Mouse (Mus musculus): ENCODE results near the gene Sytl2. TPM values are rescaled to one million over a fixed set of nuclear protein-coding genes. Genes with fewer than 3 reads are reported as not detected.

Gene Sytl2
- polyA plus RNA-seq, 1 experiment, result 106 TPM

DNA sequence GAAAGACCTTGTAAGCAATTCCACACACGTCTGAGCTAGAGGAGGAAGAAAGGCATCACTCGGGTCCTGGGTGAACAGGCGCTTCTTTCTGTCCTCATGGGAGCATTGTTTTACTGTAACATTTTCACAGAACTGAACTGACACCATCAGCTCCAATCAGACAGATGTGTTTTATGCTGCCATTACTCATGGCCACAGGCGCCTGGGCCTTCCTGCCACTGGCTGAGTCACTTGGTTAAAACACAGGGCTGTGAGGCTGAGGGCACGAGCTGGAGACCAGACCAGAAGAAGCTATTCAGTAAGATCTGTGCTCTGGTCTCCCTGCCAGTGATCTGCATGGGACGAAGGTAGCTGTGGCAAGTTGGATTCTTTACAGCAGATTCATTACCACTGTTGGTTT, 6.0 kb downstream of the Sytl2 start:
- no peak for DNase-seq (ENCODE audit: low spot score)

DNA sequence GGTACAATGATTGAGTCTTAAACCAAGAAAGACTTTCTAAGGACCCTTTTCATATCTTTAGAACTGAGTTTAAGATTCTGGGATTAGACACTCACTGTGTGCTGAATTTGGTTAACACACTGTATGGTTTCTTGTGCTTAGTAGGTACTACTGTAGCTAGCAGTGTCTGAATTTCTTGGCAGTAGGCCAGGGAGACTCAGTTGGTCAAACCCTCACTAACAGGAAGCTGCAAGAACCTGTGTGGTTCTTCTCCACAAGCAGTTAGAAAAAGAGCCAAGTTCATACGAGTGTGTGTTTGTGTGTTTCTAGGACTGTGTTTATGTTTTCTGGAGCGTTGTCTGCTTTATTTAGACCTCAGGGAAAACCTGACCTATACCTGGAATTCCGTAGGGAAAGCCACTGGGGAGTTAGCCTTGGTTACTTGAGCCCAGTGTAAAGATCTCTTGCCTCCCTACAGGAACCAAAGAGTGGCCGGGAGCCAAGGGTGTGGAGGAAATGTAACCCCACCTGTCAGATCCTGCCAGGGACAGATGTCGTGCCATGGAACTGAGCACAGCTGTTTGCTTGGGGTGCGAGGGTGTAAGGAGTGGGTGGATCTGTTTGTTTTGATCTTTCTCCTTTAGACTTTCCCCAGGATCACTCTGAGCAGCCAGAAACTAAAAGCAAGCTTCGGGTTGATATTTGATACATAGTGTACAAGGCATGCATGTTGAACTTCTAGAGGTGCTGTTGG, 10.3 kb downstream of the Sytl2 start:
- no peak for DNase-seq (ENCODE audit: low spot score)

DNA sequence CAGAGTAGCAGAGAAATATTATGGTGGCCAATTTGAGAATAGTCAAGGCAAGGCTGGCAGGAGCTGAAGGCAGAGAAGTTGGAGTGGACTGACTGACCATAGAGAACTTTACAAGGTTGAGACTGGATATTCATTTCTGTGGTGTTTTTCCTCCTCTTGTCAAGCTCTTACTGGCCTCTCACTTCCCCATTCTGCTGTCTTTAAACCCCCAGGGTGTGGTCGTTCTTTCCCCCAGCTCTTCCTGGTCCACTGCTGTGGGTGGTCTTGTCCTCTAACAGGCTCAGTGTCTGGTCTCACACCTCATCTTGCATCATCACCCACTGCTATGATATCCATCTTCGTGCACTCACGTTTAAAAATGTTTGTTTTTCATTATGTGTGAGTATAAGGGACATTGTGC, 11.4 kb downstream of the Sytl2 start:
- DNase-seq (ENCODE audit: low spot score), result no peak

DNA sequence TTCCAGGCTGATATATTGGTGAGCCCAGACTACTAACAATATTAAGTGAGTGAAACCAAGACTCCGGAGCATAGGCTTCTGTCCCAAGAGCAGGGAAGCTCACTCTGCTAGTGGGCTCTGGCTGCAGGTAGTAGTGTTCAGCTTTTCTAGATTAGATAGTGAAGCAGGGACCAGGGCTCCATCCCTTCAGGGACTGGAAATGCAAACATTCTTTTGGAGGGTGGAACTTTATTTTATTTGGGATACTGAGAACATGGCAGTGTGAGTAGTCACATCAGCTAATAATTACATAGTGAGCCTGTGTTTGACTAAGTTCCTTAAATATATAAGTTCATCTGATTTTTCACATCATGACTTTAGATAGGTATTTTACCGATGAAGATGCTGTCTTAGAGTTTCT, 14.8 kb downstream of the Sytl2 start:
- DNase-seq (ENCODE audit: low spot score), result no peak

DNA sequence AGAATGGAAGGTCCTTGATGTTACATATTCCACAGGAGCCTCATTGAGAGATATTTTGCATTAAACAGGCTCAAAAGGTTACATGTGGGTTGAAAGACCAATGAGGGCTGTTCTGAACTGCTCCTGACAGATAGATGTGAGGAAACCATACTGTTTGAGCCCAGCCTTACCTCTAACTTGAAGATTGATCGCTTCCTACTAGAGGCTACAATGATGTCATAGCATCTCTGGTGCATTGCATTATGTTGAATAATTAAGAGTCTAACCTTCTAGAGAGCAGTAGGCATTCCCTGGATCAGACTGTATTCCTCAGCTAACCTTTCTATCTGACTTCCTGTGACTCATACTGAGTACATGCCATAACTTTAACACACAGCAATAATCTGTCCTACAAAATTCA, 17.4 kb downstream of the Sytl2 start:
- no peak for DNase-seq (ENCODE audit: low spot score)

DNA sequence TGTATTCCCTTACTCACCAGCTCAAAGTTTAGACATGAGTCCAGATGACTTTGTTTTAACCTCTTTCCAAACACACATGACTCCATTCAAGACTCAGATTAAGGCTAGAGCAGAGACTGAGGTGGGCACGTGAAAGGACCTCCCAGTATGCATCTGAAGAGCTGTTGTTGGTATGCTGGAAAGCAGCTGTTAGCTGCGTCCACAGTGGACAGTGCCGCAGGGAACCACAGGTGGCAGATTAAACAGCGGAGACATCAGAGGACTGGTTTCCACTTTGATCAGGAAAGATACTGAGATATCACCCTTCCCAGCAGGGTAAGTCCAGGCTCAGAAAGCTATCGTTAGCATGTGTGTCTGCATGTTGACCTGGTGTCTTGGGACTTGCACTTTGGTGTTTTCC, 18.1 kb downstream of the Sytl2 start:
- no peak for DNase-seq (ENCODE audit: low spot score)

DNA sequence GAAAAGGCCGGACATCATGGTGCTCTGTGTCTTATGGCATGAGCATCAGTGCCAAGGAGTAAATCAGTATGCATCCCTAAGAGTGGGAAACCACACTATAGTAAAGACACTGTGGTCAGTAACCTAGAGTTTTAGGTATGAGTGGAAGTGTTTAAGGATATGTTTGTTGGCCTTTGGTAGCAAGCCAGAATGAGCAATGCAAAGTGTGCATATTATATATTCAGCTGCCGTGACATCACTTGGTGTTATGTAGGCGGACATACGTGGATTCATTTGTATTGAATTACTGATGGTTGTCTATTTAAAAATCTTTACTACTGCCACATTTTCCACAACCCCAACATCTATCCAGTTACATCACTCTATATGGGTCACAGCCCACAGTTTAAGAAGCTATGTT, 23.1 kb downstream of the Sytl2 start:
- DNase-seq (ENCODE audit: low spot score), result no peak

DNA sequence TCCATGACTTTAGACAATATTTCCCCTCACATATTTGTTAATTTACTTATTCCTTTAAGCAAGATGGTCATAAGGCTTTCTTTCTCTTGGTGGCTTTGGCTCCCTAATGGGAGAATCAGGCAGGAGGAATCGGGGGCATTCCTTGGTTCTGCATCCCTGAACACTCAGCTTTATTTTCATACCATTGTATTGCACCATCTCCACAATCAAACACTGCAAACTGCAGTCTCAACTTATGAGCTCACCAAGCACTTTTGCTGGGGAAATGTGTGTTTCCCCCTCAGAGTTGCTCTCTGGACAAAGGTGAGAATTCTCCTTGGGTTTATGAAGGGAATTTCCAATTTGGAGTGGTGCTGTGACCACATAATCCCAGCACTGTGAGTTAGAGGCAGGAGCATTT, 28.1 kb downstream of the Sytl2 start:
- no peak for DNase-seq (ENCODE audit: low spot score)

DNA sequence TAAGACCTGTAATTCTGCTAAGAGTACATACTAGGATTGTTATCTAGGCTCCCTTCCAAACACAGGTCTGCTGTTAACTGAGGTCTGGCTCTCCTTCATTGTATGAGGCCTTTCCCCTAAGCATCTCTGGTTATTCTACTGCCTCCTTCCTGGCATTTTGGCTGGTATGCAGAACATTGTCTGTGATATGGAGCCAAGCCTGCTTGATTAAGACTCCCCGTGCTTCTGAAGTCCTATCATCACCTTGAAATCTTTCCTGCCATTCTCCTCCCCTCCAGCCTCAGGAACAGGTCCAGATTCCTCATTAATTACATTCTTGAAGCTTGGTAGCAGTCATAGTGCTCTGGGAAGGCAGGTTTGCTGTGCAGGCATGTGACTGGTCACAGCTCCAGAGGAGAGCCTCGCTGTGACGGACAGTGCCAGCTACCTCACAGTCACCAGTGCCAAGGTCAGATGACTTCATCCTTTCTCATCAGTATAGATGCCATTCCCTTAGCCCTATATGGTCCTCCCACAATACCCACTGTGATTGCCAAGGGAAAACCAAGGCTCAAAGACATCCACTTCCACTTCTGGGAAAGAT, 30.5 kb downstream of the Sytl2 start:
- DNase-seq (ENCODE audit: low spot score), result no peak

DNA sequence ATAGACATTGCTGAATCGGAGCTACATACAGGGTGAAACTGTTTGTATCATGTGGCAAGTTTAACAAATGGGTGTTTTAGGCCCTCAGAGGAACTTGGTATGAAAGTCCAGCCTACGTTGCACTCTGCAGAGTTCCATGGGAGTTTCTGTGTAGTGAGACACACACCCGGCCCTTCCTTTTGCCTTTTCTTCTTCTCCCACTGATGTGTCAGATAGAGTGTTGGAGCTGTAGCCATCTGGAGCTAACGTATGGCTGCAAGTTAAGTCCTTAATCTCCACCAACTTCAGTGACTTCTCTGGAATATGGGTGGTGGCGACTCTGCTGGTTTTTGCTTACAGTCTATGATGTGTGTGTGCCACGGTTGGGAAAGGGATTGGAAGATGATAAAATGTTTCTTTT, 32.3 kb downstream of the Sytl2 start:
- no peak for DNase-seq (ENCODE audit: low spot score)

DNA sequence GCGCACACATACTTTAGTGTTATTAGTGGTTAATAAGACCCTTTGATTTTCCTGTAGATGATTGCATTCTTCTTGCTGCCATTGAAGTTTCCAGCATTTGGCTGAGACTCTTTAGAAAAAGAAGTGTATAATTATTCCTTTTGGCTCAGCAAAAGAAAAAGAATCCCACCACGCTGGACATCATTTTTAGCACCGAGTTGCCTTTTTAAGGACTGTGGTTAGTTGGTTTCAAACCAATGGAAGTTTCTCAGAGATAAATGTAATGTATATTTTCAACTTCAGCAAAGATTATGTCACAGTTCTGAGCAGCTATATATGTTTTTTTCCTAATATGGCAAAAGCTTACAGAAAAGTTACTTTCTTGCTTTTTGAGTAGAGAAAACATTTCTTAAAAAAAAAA, 32.8 kb downstream of the Sytl2 start:
- DNase-seq (ENCODE audit: low spot score), result no peak

DNA sequence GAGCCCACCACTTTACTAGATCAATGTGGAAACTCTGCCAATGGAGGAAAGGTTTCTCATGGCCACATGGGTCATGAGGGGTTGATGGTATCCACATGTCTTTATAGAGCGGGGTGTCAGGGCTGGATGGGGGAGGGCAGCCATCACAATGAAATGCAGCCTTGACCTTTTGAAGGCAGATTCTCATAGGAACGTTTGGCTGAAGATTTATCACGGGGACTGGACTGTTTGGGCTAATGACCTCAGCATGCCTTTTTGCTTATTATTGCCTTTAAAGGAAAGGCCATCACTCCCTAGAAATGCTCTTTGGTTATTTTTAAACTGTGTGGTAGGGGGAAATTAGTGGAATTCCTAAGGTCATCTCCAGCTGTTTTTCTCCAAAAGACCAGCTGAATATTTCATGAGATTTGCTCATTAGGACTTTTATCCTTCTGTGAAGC, 33.7 kb downstream of the Sytl2 start:
- no peak for DNase-seq (ENCODE audit: low spot score)

DNA sequence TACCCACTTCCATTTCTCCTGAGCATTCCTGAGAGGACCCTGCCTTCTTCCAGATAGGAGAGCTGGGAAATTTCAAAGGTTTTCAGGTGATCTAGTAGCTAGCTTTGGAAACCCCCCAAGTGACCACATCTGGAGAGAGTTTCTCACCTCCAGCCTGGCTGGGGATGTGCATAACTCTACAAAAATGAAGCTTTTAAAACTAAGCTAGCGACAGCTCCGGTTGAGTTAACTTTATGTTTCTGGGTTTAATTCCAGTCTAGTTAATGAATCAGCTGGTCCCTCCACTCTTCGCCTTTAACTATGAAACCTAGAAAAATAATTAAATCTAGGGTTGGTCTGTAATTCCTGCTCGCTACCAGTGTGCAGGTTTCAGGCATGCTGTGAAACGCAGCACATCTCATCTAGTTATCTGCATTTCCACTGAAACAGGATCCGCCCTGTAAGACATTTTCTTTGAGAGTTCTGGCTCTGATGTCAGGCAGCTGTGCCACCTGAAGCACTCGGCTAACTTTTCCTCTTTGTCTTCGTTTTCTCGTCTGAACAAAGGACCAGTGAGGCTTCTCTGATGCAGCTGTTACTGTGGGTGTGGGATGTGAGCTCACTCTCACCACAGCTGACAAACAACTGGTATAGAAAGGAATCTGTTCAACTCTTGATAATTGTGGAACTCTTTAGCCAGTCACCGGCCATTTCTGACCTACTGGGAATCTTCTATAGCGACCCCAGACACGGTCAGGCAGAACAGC, 39.3 kb downstream of the Sytl2 start:
- no peak for DNase-seq (ENCODE audit: low spot score)

DNA sequence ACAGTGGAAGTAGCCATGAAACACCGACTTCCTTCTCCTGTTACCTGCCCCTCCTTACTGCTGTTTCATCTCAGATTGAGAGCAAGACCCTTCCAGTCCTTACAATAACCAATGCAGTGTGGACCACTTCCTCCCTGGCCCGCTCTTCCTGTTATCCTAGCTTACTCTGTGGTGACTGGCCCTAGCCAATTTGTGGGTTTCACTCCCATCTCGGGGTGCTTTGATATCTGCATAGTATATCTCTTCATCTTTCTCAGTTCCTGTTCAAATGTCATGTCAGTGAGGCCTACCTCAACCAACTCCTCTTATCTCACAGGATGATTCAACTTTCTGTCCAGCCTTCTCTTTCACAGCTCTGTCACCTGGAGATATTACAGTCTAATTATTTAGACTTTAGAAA, 42.9 kb downstream of the Sytl2 start:
- no peak for DNase-seq (ENCODE audit: low spot score)

DNA sequence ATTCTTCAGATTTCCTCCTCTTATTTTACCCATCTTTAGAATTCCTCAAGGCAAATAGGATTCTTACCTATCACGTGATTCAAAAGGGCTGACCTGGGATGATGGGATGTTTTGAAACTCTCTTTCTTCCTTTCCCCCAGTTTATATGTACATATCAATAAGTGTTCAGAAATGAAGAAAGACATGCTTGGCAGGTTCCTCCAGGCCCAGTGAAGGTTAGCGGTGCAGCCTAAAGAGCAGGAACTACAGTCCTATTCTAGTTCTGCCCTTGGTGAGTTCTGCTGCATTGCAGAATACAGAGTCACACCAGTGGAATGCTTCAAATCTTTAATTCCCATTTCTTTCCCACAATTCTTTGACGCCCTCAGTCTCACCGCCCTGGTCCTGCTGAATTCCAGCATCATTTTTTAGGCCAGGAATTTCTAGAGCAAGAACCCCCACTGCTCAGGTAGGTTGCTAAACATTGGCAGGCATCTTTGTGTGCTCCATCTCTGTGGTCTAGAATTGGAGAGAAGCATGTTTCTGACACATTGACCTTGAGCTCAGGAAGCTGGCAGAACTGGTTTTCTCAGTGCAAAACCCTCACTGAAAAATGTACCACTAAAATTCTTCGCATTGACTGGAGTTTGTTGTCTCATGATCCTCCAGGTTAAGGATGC, 45.9 kb downstream of the Sytl2 start:
- DNase-seq (ENCODE audit: low spot score), result no peak

DNA sequence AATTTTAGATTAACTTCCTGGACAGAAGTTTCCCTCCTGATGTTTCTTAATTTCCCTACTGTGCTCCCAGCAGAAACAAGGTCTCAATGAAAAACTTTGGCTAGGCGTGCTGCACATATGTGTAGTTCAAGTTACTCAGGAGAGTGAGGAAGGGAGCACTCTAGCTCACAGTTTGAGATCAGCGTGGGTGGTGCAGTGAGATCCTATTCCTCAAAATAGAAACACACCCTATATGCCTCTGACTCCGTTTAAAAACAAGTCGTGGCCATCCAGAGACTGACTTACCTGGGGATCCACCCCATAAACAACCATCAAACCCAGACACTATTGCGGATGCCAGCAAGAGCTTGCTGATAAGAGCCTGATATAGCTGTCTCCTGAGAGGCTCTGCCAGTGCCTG, 47.0 kb downstream of the Sytl2 start:
- DNase-seq (ENCODE audit: low spot score), result no peak

DNA sequence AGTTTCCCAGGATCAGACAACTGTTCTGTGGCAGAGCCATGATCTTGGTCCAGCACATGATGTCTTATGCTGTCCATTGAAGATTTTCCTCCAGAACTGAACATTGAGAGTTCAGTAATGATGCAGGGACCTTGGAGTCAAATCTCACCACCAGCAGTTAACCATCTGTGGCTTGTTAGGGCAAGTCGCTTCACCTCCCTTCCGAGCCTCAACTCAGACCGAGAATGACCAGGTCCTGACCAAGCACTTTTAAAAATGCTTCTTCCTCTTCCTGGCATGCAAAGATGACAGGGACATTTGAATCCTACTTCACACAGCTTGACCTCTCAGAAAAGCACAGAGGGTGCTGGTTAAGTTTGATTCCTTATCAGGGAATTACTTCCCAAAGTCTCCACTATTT, 50.1 kb downstream of the Sytl2 start:
- DNase-seq (ENCODE audit: low spot score), result no peak

DNA sequence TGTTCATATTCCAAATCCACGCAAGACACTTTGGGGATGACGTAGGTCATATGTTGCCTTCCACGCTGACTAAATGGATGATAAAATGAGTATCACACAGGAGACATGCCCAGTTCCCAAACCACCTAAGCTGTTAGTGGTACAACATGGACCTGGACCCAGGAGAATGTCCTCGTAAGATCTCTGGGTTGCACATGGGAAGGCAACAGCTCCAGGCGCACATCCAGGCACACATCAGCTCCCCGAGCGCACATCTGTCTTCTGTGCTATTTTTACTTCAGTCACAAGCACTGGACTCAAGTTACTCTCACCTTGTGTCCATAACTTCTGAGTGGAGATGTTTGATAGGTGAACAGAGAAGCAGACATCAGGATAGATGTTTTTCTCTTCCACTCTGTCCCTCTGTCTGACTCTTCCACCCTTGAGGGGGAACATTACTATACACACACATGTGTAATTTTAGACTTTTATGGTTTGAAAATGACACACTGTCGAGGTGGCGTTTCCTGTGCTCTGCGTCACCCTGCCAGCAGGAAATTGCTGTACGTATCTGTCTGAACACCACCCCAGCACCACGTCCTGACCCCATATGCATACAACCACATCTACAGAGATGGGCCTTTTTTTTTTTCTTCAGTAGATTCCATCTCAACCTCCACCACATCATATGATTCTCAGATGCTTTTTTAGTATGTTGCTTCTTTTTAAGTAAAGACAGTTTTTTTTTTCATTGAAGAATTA, 51.6 kb downstream of the Sytl2 start:
- DNase-seq (ENCODE audit: low spot score), result no peak

DNA sequence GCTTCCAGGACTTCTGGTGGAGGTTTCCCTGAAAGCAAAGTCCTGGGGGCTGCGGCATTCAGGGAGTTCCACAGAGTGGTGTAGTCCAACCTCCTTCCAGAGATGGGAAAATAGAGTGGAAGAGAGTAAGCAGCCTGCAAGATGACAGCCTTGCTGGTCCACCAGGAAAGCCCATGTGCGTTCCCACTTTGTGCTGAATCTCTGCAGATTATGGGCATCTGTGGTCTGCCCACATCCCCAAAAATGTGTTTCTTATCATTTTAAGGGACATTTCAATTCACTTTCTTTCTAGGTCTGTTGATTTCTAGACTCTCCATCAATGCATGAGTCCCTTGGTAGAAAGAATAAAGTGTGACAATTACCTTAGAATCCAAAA, 52.2 kb downstream of the Sytl2 start:
- DNase-seq (ENCODE audit: low spot score), result no peak

DNA sequence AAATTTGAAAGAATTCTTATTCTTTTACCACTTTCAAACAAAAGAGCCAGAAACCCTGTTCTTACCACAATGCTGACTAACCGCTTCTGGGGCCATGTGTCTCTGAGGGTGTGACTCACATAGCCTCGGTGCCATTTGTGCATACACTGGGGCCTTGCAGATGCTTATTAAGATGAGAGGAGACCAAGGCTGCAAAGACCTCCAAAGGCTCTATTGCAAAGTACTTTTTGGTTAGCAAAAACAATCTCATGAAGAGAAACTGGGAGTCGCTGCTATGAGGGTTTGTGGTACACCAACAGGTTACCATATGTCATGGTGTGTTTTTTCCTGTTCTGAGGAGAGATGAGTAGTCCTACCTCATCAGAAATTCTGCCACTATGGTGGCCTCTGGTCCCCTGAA, 53.4 kb downstream of the Sytl2 start:
- no peak for DNase-seq (ENCODE audit: low spot score)

DNA sequence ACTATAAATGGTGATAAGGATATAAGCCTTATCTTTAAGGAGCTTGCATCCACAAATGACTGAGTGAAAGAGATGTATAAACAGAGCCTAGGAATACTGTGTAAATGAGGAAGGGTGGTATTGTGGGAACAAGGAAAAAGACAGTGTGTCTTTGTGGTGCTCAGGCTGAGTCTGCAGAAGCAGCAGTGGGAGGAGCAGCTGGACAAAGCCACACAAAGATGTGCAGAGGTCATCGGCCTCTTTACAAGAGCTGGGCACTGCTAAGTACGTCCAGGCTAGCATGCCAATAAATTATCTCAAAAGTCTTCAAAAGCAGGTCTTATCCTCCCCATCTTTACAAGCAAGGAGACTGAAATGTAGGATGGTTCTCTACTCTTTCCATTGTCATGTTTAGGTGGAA, 53.9 kb downstream of the Sytl2 start:
- DNase-seq (ENCODE audit: low spot score), result no peak

DNA sequence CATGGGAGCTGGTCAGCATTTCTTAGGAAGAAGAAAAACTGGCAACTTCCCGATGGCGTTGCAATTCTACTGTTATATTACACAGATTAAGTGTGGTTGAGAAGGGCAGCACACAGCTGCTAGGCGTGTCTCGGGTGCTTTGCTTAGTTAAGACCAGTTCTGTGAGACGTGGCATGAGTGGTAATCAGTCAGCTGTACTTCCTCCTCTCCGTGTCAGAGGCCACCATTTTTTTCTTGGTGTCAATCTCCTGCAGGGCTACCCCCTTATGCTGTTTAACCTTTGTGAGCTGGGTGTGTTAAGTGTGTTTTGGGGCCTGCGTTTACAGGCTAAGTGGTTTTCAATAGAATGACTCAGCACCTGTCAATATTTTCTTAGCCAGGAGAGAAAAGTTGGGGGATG, 60.7 kb downstream of the Sytl2 start:
- no peak for DNase-seq (ENCODE audit: low spot score)
